Mouse (Mus musculus) olfactory bulb, adult 2 months (tissue): ENCODE measurements around the gene Olfr331.
"Not testable (repeated sequence)": the region's sequence is repeated elsewhere in the genome, so short reads cannot be mapped to it uniquely, and the experiment has no call there.

Experiments used
- CTCF ChIP-seq: fragments of 200-500 bp; IDR thresholded peaks from 2 replicates; pipeline ENCODE4 v1.5.1; 2012; ENCODE audit warnings: low read depth, mild to moderate bottlenecking, low read length, moderate library complexity; ENCODE audit not compliant: insufficient read depth
- POLR2A ChIP-seq: fragments of 200-500 bp; IDR thresholded peaks from 2 replicates; pipeline ENCODE4 v1.6.1; 2012; ENCODE audit warnings: mild to moderate bottlenecking, low read depth, low read length, moderate library complexity; ENCODE audit not compliant: insufficient read depth

GRCm38 (mm10) chr11:58518916-58519315, 16.5 kb upstream of the Olfr331 start:
- not testable (repeated sequence) for TF ChIP-seq POLR2A, CTCF
